Mouse (Mus musculus): ENCODE data around the gene Atg4d. TPM values are rescaled to one million over a fixed set of nuclear protein-coding genes. Genes with fewer than 3 reads are reported as not detected.

The Atg4d gene
- total RNA-seq, 1 experiment: 23.8 TPM

GRCm38 (mm10) chr9:21241343-21241742, 23.8 kb upstream of the Atg4d start:
- no peak overlapping the region for H3K27ac ChIP-seq (ENCODE audit: insufficient read depth, low read depth, low read length, poor library complexity, severe bottlenecking)
- peaks cover 7 to 10% of the 10 kb centered on the region in 2 experiments; a peak in 3 of 4 replicates for H3K4me1 ChIP-seq (ENCODE audit: control insufficient read depth in 2 of 2, insufficient read depth in 2 of 2, low read length in 2 of 2, poor library complexity in 1 of 2)
- H3K4me3 ChIP-seq (ENCODE audit: insufficient read depth in 1 of 2, low read depth in 1 of 2, low read length in 2 of 2, poor library complexity in 1 of 2, severe bottlenecking in 1 of 2): no peak overlapping the region
- peak; percentile 41; the same call in 1 of the 2 replicates for TF ChIP-seq ZNF384 (IDR thresholded peaks at IDR 0.05; ENCODE audit: low read depth, low read length)
- TF ChIP-seq MAFK (IDR thresholded peaks at IDR 0.05; ENCODE audit: insufficient read depth, low read depth, low read length): peak; percentile 32; the same call in 1 of the 2 replicates
- no peak for TF ChIP-seq ZC3H11A (IDR thresholded peaks at IDR 0.05; ENCODE audit: borderline replicate concordance, low read depth, low read length)
- TF ChIP-seq CHD2 (IDR thresholded peaks at IDR 0.05; ENCODE audit: low read depth, low read length): no peak
- TF ChIP-seq HCFC1 (IDR thresholded peaks at IDR 0.05; ENCODE audit: borderline replicate concordance, insufficient read depth, low read length): 0 out of 2 replicates have a peak, but pooled peaks have one; percentile 42
- no peak overlapping the region for H3K9ac ChIP-seq (ENCODE audit: insufficient read depth, low read depth, low read length, poor library complexity, severe bottlenecking)
- H3K36me3 ChIP-seq (ENCODE audit: control insufficient read depth, insufficient read depth, low read length, poor library complexity, severe bottlenecking): peaks cover 3% of the 10 kb centered on the region; the same call in 1 of the 2 replicates
- H3K9me3 ChIP-seq (ENCODE audit: control insufficient read depth, insufficient read depth, low read depth, low read length): no peaks in the 10 kb centered on the region
- peak; percentile 95 for DNase-seq (ENCODE audit: low read depth, low spot score)
- in situ Hi-C loops (cut with MboI; ENCODE audit: low sequenced_read_pairs in 2 of 2, unreplicated experiment in 2 of 2): no loop called here

GRCm38 (mm10) chr9:21243826-21244427, 21.2 kb upstream of the Atg4d start:
- H3K4me3 ChIP-seq (ENCODE audit: insufficient read depth in 1 of 2, low read depth in 1 of 2, low read length in 2 of 2, poor library complexity in 1 of 2, severe bottlenecking in 1 of 2): peak overlapping the region; percentile 64 to 83
- in situ Hi-C loops (cut with MboI; ENCODE audit: low sequenced_read_pairs in 2 of 2, unreplicated experiment in 2 of 2): no loop called here

GRCm38 (mm10) chr9:21244428-21245112, 20.5 kb upstream of the Atg4d start:
- Histone ChIP-seq H3K9me3 (ENCODE audit: control insufficient read depth, insufficient read depth, low read depth, low read length) (no peaks in the 10 kb centered on the region), H3K9ac (ENCODE audit: insufficient read depth, low read depth, low read length, poor library complexity, severe bottlenecking) (peak overlapping the region; percentile 51), H3K27ac (ENCODE audit: insufficient read depth, low read depth, low read length, poor library complexity, severe bottlenecking) (no peak overlapping the region), H3K4me1 (ENCODE audit: control insufficient read depth in 2 of 2, insufficient read depth in 2 of 2, low read length in 2 of 2, poor library complexity in 1 of 2) (peaks cover 2 to 6% of the 10 kb centered on the region in 2 experiments; a peak in 2 of 4 replicates), H3K36me3 (ENCODE audit: control insufficient read depth, insufficient read depth, low read length, poor library complexity, severe bottlenecking) (no peaks in the 10 kb centered on the region), H3K4me3 (ENCODE audit: insufficient read depth in 1 of 2, low read depth in 1 of 2, low read length in 2 of 2, poor library complexity in 1 of 2, severe bottlenecking in 1 of 2) (peak overlapping the region; percentile 64 to 83)
- no peak for TF ChIP-seq CHD2 (IDR thresholded peaks at IDR 0.05; ENCODE audit: low read depth, low read length)
- TF ChIP-seq ZC3H11A (IDR thresholded peaks at IDR 0.05; ENCODE audit: borderline replicate concordance, low read depth, low read length): no peak
- no peak for TF ChIP-seq HCFC1 (IDR thresholded peaks at IDR 0.05; ENCODE audit: borderline replicate concordance, insufficient read depth, low read length)
- no peak for TF ChIP-seq ZNF384 (IDR thresholded peaks at IDR 0.05; ENCODE audit: low read depth, low read length)
- in situ Hi-C loops (cut with MboI; ENCODE audit: low sequenced_read_pairs in 2 of 2, unreplicated experiment in 2 of 2): no loop called here
- DNase-seq (ENCODE audit: low read depth, low spot score): no peak

More at GRCm38 (mm10) chr9:21243826-21244427, 21.2 kb upstream of the Atg4d start:
- no peaks in the 10 kb centered on the region for H3K9me3 ChIP-seq (ENCODE audit: control insufficient read depth, insufficient read depth, low read depth, low read length)
- peaks cover 2 to 6% of the 10 kb centered on the region in 2 experiments; a peak in 1 of 4 replicates for H3K4me1 ChIP-seq (ENCODE audit: control insufficient read depth in 2 of 2, insufficient read depth in 2 of 2, low read length in 2 of 2, poor library complexity in 1 of 2)
- no peak for DNase-seq (ENCODE audit: low read depth, low spot score)
- TF ChIP-seq HCFC1 (IDR thresholded peaks at IDR 0.05; ENCODE audit: borderline replicate concordance, insufficient read depth, low read length) (no peak), MAFK (IDR thresholded peaks at IDR 0.05; ENCODE audit: insufficient read depth, low read depth, low read length) (no peak), ZNF384 (IDR thresholded peaks at IDR 0.05; ENCODE audit: low read depth, low read length) (no peak), ZC3H11A (IDR thresholded peaks at IDR 0.05; ENCODE audit: borderline replicate concordance, low read depth, low read length) (no peak), CHD2 (IDR thresholded peaks at IDR 0.05; ENCODE audit: low read depth, low read length) (no peak)
- no peaks in the 10 kb centered on the region for H3K36me3 ChIP-seq (ENCODE audit: control insufficient read depth, insufficient read depth, low read length, poor library complexity, severe bottlenecking)
- H3K9ac ChIP-seq (ENCODE audit: insufficient read depth, low read depth, low read length, poor library complexity, severe bottlenecking): peak overlapping the region; percentile 51
- H3K27ac ChIP-seq (ENCODE audit: insufficient read depth, low read depth, low read length, poor library complexity, severe bottlenecking): no peak overlapping the region

GRCm38 (mm10) chr9:21245113-21245487, 20.0 kb upstream of the Atg4d start:
- Histone ChIP-seq H3K9ac (ENCODE audit: insufficient read depth, low read depth, low read length, poor library complexity, severe bottlenecking) (peak overlapping the region; percentile 51; the same call in 1 of the 2 replicates), H3K9me3 (ENCODE audit: control insufficient read depth, insufficient read depth, low read depth, low read length) (no peaks in the 10 kb centered on the region), H3K27ac (ENCODE audit: insufficient read depth, low read depth, low read length, poor library complexity, severe bottlenecking) (no peak overlapping the region), H3K4me3 (ENCODE audit: insufficient read depth in 1 of 2, low read depth in 1 of 2, low read length in 2 of 2, poor library complexity in 1 of 2, severe bottlenecking in 1 of 2) (peak overlapping the region; percentile 64 to 83), H3K36me3 (ENCODE audit: control insufficient read depth, insufficient read depth, low read length, poor library complexity, severe bottlenecking) (no peaks in the 10 kb centered on the region), H3K4me1 (ENCODE audit: control insufficient read depth in 2 of 2, insufficient read depth in 2 of 2, low read length in 2 of 2, poor library complexity in 1 of 2) (peaks cover 2 to 6% of the 10 kb centered on the region in 2 experiments; a peak in 2 of 4 replicates)
- DNase-seq (ENCODE audit: low read depth, low spot score): no peak
- in situ Hi-C loops (cut with MboI; ENCODE audit: low sequenced_read_pairs in 2 of 2, unreplicated experiment in 2 of 2): no loop called here
- TF ChIP-seq MAFK (IDR thresholded peaks at IDR 0.05; ENCODE audit: insufficient read depth, low read depth, low read length) (no peak), ZNF384 (IDR thresholded peaks at IDR 0.05; ENCODE audit: low read depth, low read length) (no peak), ZC3H11A (IDR thresholded peaks at IDR 0.05; ENCODE audit: borderline replicate concordance, low read depth, low read length) (no peak), HCFC1 (IDR thresholded peaks at IDR 0.05; ENCODE audit: borderline replicate concordance, insufficient read depth, low read length) (no peak)

All from ES-E14 (cell line).